Mouse (Mus musculus) spleen, postnatal 10 days (tissue): ENCODE results near the gene Rtf2.

Source experiments
- DNase-seq, 2 experiments: peaks; one replicate each; pipeline ENCODE4 v3.0.0; 2021 to 2022; ENCODE audit warnings: low spot score in 2 of 2

Gene Rtf2

GRCm38 (mm10) chr2:172439843-172440639, at the start of gene Rtf2:
TSS of gene Rtf2 (plus strand) at chr2:172440556.
- peak; percentile 97 to 98 for DNase-seq

DNA sequence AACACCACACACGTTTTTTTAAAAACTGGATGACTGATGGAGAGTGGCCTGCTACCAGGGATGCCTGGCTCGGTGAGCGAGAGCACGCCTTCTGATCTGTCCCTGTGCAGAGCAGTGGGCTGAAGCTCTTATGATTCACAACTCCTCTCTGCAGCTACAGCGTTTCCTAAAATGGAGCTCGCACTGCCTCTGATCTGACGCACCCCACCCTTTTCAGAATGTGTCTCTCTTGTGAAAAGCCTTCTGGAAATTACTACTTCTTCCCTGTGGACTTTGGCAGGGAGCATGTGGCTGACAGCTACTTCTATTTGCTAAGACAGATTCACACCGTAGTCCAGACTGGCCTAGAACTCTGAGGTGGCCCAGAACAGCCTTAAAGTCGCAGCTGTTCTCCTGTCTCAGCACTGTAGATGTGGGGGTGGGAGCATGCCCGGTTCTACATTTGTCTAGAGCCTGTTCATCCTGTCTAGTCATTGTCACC, 48.3 kb upstream of the Rtf2 start:
- no peak for DNase-seq

DNA sequence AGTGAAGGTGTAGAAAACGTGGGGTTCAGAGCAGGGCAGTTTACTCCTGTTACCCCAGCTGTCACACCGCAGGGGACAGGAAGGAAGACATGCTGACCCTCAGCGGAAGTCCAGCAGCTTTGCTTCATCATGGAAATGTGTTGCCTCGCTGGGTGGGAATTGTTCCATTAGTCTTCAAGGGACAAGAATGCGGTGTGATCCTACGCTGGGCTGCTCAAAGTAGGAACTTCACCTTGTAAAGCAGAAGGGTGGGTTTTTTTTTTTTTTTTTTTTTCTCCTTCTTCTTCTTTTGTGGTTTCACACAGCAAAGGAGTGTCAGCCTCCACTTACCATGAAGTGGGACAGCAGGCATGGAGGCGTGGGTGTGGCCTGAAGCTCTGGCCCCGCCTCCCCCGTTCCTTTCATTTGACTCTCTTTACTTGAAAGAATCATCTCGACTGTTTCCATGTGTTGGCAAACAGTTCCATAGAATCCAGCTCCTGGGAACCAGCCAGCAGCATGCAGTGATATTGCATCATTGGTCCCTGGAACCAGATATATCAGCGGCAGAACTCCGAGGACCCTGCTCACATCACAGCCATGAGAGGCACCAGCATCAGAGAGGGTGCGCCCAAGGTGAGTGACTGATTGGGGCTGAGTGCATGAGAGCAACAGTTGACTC, 46.8 kb upstream of the Rtf2 start, which contains the start of gene Cass4:
Gene Cass4, plus strand, starts transcription at position 404 of the 661 bp plus-strand sequence.
- DNase-seq: peak in 1 of 2 experiments; percentile 75

- DNase-seq: no peak
Measured at GRCm38 (mm10) chr2:172394052-172394392, 46.3 kb upstream of the Rtf2 start.

DNA sequence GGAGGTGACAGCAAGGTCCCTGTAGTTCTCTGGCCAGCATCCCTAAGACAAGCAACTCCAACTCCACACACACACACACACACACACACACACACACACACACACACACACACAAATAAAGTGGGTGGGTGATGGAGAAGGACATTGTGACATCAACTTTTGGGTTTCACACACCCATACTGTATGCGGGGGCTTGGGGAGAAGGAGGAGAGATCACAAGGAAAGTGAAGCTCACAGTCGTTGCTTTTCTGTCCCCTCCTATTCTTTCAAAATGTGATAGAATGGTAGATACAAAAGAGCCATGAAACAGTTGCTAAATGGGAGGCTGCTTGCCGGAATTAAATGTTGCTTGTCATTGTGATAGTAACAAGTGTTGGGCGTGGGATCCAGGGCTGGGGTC, 45.7 kb upstream of the Rtf2 start:
- DNase-seq: no peak

GRCm38 (mm10) chr2:172395961-172396360, 44.4 kb upstream of the Rtf2 start:
- no peak for DNase-seq

- peak in 1 of 2 experiments; percentile 48 for DNase-seq
Measured at GRCm38 (mm10) chr2:172399901-172400300, 40.5 kb upstream of the Rtf2 start.

DNA sequence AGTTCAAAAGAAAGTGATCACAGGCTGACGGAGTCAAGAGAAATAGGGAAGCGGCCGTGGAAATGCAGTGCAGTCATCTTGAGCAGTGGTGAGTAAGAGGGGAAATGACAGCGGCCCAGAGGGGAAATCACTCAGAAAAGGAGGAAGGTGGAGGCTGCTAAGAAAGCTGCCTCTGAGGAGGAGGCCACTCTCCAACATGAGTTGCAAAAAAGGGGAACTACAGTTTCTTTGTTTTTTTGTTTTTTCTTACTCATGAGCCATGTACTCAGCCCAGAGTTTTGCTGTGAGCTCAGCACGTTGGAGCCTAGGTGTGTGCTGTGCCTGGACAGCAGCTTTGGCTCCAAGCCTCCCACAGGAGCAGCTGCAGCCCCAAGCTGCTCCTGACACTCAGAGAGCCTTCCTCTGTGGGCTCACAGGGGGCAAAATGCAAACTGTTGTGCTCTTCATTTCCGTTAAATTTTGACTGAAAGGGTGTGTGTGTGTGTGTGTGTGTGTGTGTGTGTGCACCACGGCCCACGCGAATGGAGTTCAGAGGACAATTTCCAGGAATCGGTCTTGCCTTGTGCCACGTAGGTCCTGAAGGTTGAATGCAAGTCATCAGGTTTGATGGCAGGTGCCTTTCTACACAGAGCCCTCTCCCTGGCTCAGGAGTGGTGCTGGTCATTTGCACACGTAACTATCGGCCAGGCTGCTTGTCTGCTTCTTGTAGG, 39.1 kb upstream of the Rtf2 start:
- DNase-seq: peak in 1 of 2 experiments; percentile 62

- no peak for DNase-seq
Measured at GRCm38 (mm10) chr2:172404239-172404638, 36.1 kb upstream of the Rtf2 start.

DNA sequence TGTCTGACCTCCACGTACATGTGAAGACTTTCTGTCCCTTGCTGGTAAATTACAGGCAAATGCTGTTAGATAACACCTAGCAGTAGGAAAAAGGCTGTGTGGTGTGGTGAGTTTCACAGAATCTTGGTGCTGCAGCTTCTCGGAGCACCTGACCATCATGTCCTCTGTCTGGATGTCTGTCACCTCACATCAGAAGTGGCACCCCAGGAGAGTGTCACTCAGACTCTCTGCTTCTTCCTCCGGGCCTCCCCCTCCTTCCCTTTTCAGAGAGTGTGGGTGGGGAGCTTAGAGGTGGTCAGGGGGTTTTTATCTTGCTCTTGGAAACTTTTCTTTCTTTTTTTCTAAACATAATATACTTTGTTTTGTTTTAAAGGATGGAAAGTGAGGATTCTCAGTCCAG, 35.3 kb upstream of the Rtf2 start:
- DNase-seq: no peak

DNA sequence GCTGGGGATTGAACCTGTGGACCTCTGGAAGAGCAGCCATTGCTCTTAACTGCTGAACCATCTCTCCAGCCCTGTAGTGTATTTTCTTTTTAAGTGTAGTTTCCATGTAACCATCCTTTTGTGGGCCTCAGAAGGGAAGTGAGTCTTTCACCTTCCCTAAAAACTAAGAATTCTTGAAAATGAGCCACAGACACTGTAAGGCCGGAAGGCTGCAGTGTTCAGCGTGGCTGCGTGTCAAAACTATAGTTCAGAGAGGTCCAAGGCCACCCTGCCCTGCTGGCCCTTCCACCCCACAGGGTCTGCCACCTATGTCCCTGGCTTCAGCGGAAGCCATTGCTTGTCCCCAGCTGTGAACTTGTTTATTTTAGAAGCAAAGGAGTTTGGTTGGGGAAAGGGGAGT, 34.2 kb upstream of the Rtf2 start:
- no peak for DNase-seq

DNA sequence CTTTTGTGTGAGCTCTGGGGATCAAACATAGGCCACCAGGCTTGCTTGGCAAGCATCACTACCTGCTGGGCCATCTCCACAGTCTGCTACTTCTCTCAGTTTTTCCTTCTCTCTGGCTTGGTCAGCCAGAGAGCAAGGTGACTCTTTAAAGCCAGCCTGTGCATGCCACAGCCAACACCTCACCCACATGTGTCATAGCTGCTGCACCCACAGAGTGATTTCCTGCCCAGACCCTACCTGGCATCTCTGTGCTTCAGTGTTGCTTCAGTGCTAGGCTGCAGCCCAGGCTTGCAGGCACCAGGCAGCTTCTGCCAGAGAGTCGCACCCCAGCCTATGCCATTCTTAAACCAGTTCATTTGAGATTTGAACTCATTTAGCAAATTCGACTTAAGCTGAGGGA, 32.9 kb upstream of the Rtf2 start:
- DNase-seq: no peak

DNA sequence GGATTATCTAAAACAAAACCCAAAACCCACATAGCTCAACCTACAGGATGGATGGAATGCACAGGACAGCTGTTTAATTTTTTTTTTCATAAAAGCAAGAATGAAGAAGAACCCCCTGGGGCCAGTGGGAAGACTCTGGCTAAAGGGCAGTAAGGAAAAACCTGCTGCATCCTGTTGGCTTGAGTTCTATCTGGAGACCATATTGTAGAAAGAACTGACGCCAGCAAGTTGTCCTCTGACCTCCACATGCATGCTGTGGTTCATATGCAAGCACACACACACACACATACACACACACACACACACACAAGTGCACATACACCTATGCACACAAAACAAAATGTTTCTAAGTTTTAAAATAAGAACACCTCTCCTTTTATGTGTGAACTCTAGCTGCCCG, 29.7 kb upstream of the Rtf2 start:
- DNase-seq: no peak

GRCm38 (mm10) chr2:172411091-172411490, 29.3 kb upstream of the Rtf2 start:
- DNase-seq: no peak

DNA sequence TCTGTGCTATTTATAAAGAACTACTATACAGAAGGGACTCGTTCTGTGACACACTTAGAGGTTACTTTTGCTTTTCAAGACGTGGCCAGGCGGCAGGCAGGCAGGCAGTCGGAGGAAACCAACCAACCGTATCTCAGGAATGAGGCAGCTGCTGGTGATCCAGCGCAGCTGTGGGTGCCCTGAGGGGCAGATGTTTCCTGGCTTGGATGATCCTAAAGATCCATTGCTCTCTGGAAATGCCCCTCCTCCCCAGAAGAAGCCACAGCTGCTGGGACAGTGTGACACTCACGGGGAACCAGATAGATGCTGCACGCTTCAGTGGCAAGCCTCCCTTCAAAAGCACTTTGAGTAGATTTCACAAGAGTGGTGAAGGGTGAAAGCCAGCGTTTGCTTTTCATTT, 27.9 kb upstream of the Rtf2 start:
- DNase-seq: no peak

DNA sequence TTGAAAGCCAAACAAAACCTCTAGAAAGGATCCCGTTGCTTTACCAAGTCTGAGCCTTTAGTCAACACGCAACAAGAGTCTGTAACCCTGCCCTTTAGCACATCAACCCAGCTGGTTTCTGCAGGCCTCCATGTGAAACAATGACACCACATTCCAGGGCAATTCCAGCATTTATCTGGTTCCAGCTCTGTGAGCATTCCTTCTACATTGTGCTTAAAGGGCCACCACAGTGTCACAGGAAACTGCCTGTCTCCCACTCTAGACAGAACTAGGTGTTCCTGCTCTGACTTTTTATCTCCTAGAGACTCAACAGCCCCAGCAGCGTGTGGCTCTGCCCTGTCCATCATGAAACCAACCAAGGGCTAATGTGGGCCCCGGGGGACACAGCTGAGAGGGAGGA, 27.1 kb upstream of the Rtf2 start:
- no peak for DNase-seq

DNA sequence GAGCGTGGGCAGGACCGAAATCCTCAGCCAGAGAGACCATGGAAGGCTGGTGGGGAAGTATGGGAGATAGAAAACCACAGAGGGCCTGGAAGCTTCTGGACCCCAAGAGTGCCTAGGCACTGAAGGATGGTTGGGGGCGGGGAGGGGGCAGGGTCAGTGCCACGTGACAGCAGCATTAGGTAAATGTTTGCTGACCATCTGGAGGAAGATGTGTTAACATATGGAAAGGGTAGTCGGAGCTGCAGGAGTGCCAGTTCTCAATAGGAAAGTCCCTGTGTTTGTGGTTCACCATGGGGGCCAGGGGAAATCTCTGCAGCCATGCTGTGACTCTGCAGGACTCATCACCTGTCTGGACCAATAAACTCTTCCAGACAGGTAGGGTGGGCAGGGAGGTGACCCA, 26.5 kb upstream of the Rtf2 start:
- no peak for DNase-seq

GRCm38 (mm10) chr2:172416218-172416617, 24.1 kb upstream of the Rtf2 start:
- DNase-seq: no peak

DNA sequence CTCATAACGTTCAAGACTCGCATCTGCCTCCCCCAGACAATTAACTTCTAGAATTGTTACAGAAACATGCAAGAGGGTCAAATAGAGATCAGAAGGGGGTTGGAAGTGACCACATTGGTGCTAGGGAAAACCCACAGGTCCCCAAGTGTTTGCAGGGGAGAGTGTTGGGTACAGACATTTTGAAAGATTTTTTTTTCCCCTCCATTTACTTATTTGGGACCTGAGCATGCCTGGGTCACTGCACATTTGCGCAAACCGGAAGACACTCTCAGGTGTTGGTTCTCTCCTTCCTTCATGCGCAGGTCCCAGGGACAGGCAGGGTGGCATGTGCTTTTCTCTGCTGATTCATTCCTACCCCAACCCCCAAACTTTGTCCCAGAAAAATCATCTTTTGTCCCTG, 23.5 kb upstream of the Rtf2 start:
- DNase-seq: no peak

GRCm38 (mm10) chr2:172418208-172418607, 22.1 kb upstream of the Rtf2 start:
- no peak for DNase-seq

- DNase-seq: peak in 1 of 2 experiments; percentile 38
Measured at GRCm38 (mm10) chr2:172430609-172431008, 9.7 kb upstream of the Rtf2 start.

GRCm38 (mm10) chr2:172433746-172434145, 6.6 kb upstream of the Rtf2 start:
- DNase-seq: peak; percentile 27 to 56
